Mouse (Mus musculus): ENCODE measurements at regions not wholly inside any gene's neighbourhood (a gene's known extent, or its start where the extent isn't known, plus 50 kb on each side); places are given as distances from the start of the nearest gene placed in this dataset.
A peak's percentile ranks its signal among the peaks of the same experiment; 100 is the strongest.

GRCm38 (mm10) chr1:76911472-76911871 is 603.4 kb downstream of the Epha4 start:
- H3K9me3 ChIP-seq, result no peaks in the 10 kb centered on the region
- H3K27me3 ChIP-seq (replicated peaks; ENCODE audit: low read depth, poor library complexity, severe bottlenecking), result no peaks in the 10 kb centered on the region
- H3K4me3 ChIP-seq, result no peak overlapping the region
- peaks cover 7% of the 10 kb centered on the region; the same call in 1 of the 2 replicates for H3K4me1 ChIP-seq
- H3K36me3 ChIP-seq (replicated peaks), result no peaks in the 10 kb centered on the region
- H3K27ac ChIP-seq (replicated peaks), result no peak overlapping the region
- DNase-seq (ENCODE audit: low spot score), result no peak
- 89% methylated on average over 3 of the region's 3 CpGs for WGBS

DNA sequence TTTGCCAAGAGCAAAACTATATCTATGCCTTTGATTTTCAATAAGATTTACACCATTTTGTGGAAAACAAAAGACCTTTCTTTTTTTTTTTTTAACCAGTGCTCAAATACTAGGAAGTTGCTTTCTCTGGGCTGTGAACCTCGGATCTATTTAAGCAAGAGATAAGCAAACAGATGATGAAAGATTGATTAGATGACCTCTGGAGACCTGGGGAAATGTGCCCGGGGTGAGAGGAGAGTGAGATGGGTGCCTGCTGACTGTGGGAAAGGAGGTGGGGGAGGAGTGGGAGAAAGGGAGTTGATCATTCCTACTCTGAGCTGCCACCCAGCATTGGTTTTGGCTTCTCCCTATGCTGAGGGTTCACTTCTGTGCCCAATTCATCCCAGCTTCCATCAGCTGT is 595.3 kb downstream of the Epha4 start:
- no peak overlapping the region for H3K4me3 ChIP-seq
- H3K27ac ChIP-seq (replicated peaks), result no peak overlapping the region
- no peaks in the 10 kb centered on the region for H3K27me3 ChIP-seq (replicated peaks; ENCODE audit: low read depth, poor library complexity, severe bottlenecking)
- WGBS, result 45% methylated on average over 2 of the region's 2 CpGs
- H3K36me3 ChIP-seq (replicated peaks), result no peaks in the 10 kb centered on the region
- no peak for DNase-seq (ENCODE audit: low spot score)
- no peaks in the 10 kb centered on the region for H3K9me3 ChIP-seq
- H3K4me1 ChIP-seq, result no peaks in the 10 kb centered on the region

- H3K9me3 ChIP-seq, result no peaks in the 10 kb centered on the region
- DNase-seq (ENCODE audit: low spot score), result no peak
- H3K4me1 ChIP-seq, result no peaks in the 10 kb centered on the region
- no peak overlapping the region for H3K4me3 ChIP-seq
- no peaks in the 10 kb centered on the region for H3K27me3 ChIP-seq (replicated peaks; ENCODE audit: low read depth, poor library complexity, severe bottlenecking)
- H3K36me3 ChIP-seq (replicated peaks), result no peaks in the 10 kb centered on the region
- H3K27ac ChIP-seq (replicated peaks), result no peak overlapping the region
These were observed 594.3 kb downstream of the Epha4 start for GRCm38 (mm10) chr1:76920634-76921033.

- H3K4me1 ChIP-seq, result no peaks in the 10 kb centered on the region
- H3K36me3 ChIP-seq (replicated peaks), result no peaks in the 10 kb centered on the region
- DNase-seq (ENCODE audit: low spot score), result no peak
- no peak overlapping the region for H3K4me3 ChIP-seq
- no peaks in the 10 kb centered on the region for H3K9me3 ChIP-seq
- H3K27ac ChIP-seq (replicated peaks), result no peak overlapping the region
- WGBS, result 90% methylated on average over 5 of the region's 5 CpGs
- no peaks in the 10 kb centered on the region for H3K27me3 ChIP-seq (replicated peaks; ENCODE audit: low read depth, poor library complexity, severe bottlenecking)
These were observed 587.8 kb downstream of the Epha4 start for GRCm38 (mm10) chr1:76927041-76927440.

DNA sequence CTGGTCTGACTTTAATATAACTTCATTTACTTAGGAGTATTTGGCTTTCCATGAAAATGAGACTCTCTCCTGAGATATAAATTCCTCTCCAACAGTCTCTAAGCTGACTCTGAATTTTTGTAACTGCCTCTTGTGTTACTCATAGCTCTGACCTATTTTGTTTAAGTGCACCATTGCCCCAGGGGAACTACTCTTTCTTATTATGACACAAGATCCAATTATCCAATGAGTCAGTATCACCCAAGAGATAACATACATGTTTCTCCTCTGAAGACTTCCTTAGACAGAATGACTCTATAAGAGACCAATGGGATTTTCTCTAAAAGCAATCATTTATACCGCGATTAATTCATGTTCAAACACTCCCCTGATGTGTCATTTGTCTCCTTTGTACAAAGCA is 586.9 kb downstream of the Epha4 start:
- DNase-seq (ENCODE audit: low spot score), result no peak
- Histone ChIP-seq H3K4me1 (no peaks in the 10 kb centered on the region), H3K27me3 (replicated peaks; ENCODE audit: low read depth, poor library complexity, severe bottlenecking) (no peaks in the 10 kb centered on the region), H3K9me3 (no peaks in the 10 kb centered on the region), H3K36me3 (replicated peaks) (no peaks in the 10 kb centered on the region), H3K27ac (replicated peaks) (no peak overlapping the region), H3K4me3 (no peak overlapping the region)
- 88% methylated on average over 2 of the region's 2 CpGs for WGBS

DNA sequence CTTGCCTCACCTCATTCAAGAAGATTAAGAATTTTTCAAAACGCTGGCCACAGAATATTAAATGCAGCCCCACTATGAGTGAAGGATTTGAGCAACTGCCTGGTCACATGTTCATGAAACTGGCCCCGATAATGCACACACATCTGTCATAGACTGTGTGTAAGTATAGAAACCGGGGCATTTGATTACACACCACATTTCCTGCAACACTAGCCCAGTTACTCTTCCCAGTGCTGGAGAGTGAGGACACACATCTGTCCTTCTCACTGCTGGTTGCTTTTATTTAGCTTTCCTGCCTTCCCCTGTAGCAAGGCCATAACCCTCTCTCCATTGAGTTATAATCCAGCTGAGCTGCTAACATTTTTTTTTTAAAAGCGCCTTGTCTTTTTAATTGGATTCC is 581.4 kb downstream of the Epha4 start:
- Histone ChIP-seq H3K27ac (replicated peaks) (no peak overlapping the region), H3K4me3 (no peak overlapping the region), H3K36me3 (replicated peaks) (no peaks in the 10 kb centered on the region), H3K9me3 (no peaks in the 10 kb centered on the region), H3K27me3 (replicated peaks; ENCODE audit: low read depth, poor library complexity, severe bottlenecking) (no peaks in the 10 kb centered on the region), H3K4me1 (no peaks in the 10 kb centered on the region; the same call in 1 of the 2 replicates)
- WGBS, result 81% methylated on average over 4 of the region's 4 CpGs
- DNase-seq (ENCODE audit: low spot score), result no peak

DNA sequence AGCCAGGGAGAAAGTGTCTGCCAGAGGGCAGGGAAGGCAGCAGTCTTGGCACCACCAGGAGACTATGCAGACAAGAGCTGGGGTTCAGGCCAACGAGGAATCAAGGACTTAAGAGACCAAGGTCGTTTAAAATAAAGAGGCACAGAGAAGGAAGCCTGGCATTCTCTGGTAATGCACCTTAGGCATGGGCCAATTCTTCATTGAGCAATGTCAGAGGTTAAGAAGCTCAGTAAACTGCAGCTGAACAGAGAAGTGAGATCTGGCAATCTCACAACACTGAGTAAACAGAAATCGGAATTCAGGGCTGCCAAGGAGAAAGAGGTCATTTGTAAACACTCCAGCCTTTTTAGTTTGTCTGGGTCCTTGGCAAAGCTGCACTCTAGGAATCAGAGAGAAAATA is 572.2 kb downstream of the Epha4 start:
- Histone ChIP-seq H3K27ac (replicated peaks) (no peak overlapping the region), H3K9me3 (no peaks in the 10 kb centered on the region), H3K27me3 (replicated peaks; ENCODE audit: low read depth, poor library complexity, severe bottlenecking) (no peaks in the 10 kb centered on the region), H3K36me3 (replicated peaks) (no peaks in the 10 kb centered on the region), H3K4me1 (no peaks in the 10 kb centered on the region), H3K4me3 (no peak overlapping the region)
- no peak for DNase-seq (ENCODE audit: low spot score)
- WGBS, result 47% methylated on average over 3 of the region's 3 CpGs

- 89% methylated on average over 4 of the region's 4 CpGs for WGBS
- Histone ChIP-seq H3K9me3 (no peaks in the 10 kb centered on the region), H3K4me1 (no peaks in the 10 kb centered on the region), H3K4me3 (no peak overlapping the region), H3K27ac (replicated peaks) (no peak overlapping the region), H3K27me3 (replicated peaks; ENCODE audit: low read depth, poor library complexity, severe bottlenecking) (no peaks in the 10 kb centered on the region), H3K36me3 (replicated peaks) (no peaks in the 10 kb centered on the region)
- DNase-seq (ENCODE audit: low spot score), result no peak
These were observed 570.8 kb downstream of the Epha4 start for GRCm38 (mm10) chr1:76944046-76944445.

- H3K36me3 ChIP-seq (replicated peaks), result no peaks in the 10 kb centered on the region
- DNase-seq (ENCODE audit: low spot score), result no peak
- no peaks in the 10 kb centered on the region for H3K9me3 ChIP-seq
- H3K4me1 ChIP-seq, result no peaks in the 10 kb centered on the region
- no peak overlapping the region for H3K27ac ChIP-seq (replicated peaks)
- no peaks in the 10 kb centered on the region for H3K27me3 ChIP-seq (replicated peaks; ENCODE audit: low read depth, poor library complexity, severe bottlenecking)
- H3K4me3 ChIP-seq, result no peak overlapping the region
These were observed 559.9 kb downstream of the Epha4 start for GRCm38 (mm10) chr1:76955031-76955430.

DNA sequence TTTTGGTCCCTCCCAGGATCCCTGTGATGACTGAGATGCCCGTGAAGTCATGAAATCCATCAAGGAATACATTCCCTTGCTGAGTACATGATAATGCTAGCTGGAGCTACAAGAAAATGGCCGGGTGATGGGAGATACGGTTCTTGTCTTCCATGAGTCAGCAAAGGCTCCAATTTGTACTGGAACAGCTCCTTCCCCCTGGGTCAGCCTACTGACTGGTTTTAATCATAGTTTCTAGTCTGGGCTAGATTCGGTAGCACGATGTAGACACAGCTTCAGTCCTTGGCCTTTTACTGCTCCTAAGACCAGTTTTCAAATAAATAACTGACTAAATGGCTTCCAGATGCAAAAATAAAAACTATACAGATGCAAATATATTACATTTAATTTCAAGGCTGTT is 557.5 kb downstream of the Epha4 start:
- H3K9me3 ChIP-seq, result no peaks in the 10 kb centered on the region
- DNase-seq (ENCODE audit: low spot score), result no peak
- no peaks in the 10 kb centered on the region for H3K27me3 ChIP-seq (replicated peaks; ENCODE audit: low read depth, poor library complexity, severe bottlenecking)
- no peaks in the 10 kb centered on the region for H3K4me1 ChIP-seq
- H3K4me3 ChIP-seq, result no peak overlapping the region
- H3K27ac ChIP-seq (replicated peaks), result no peak overlapping the region
- no peaks in the 10 kb centered on the region for H3K36me3 ChIP-seq (replicated peaks)
- 58% methylated on average over 5 of the region's 5 CpGs for WGBS

DNA sequence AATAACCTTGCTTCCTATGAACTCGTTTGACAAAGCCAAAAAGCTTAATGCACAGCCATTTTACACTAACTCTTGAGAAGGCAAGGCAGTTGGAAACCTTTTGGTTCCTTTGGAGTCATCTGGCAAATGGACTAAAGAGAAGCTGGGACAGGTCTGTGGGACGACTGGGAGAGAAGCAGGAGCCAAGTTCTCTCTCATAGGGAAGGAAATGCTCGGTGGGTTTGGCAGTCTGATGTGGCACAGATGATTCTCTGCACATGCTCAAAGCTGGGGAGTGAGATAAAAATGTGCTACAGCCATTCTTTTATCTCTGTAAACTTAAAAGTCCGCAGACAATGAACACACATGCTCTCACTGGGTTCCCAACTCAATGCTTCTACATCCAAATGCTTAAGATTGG is 556.2 kb downstream of the Epha4 start:
- H3K27me3 ChIP-seq (replicated peaks; ENCODE audit: low read depth, poor library complexity, severe bottlenecking), result no peaks in the 10 kb centered on the region
- no peak for DNase-seq (ENCODE audit: low spot score)
- 80% methylated on average over 4 of the region's 4 CpGs for WGBS
- H3K4me3 ChIP-seq, result no peak overlapping the region
- H3K9me3 ChIP-seq, result no peaks in the 10 kb centered on the region
- H3K36me3 ChIP-seq (replicated peaks), result no peaks in the 10 kb centered on the region
- no peak overlapping the region for H3K27ac ChIP-seq (replicated peaks)
- no peaks in the 10 kb centered on the region for H3K4me1 ChIP-seq

DNA sequence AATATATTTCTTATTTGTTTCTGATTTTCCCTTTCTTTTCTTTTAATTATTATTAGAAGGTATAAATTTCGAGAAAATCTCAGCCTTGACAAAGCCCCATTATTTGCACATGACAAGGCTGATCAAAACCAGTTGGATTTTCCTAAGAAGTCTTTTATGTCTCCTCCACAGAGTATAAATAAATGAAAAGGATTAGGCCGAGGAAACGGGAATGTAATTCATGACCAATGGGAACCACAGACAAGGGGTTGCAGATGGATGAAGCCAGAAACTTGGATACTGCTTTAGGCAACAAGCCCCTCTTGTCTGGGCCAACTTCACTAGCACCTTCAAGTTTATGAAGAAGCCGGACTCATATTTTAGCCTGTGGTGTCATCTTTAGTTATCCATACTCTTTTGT is 542.4 kb downstream of the Epha4 start:
- DNase-seq (ENCODE audit: low spot score), result no peak
- no peaks in the 10 kb centered on the region for H3K9me3 ChIP-seq
- H3K36me3 ChIP-seq (replicated peaks), result no peaks in the 10 kb centered on the region
- 46% methylated on average over 4 of the region's 4 CpGs for WGBS
- H3K27ac ChIP-seq (replicated peaks), result no peak overlapping the region
- no peaks in the 10 kb centered on the region for H3K27me3 ChIP-seq (replicated peaks; ENCODE audit: low read depth, poor library complexity, severe bottlenecking)
- H3K4me1 ChIP-seq, result peaks cover 21% of the 10 kb centered on the region
- H3K4me3 ChIP-seq, result no peak overlapping the region

- 0 out of 2 replicates have a peak overlapping the region, but pooled peaks have one; percentile 15 for H3K27ac ChIP-seq (replicated peaks)
- H3K27me3 ChIP-seq (replicated peaks; ENCODE audit: low read depth, poor library complexity, severe bottlenecking), result no peaks in the 10 kb centered on the region
- 74% methylated on average over 12 of the region's 12 CpGs for WGBS
- no peaks in the 10 kb centered on the region for H3K9me3 ChIP-seq
- no peaks in the 10 kb centered on the region for H3K36me3 ChIP-seq (replicated peaks)
- DNase-seq (ENCODE audit: low spot score), result no peak
- H3K4me1 ChIP-seq, result peaks cover 21% of the 10 kb centered on the region
- no peak overlapping the region for H3K4me3 ChIP-seq
These were observed 539.6 kb downstream of the Epha4 start for GRCm38 (mm10) chr1:76975077-76975945.

All from embryonic facial prominence, embryonic 10.5 days (tissue).